Mouse (Mus musculus) lung, postnatal 10 days (tissue): Measurements from ENCODE around the gene Olfr1115.
"Not testable (repeated sequence)": the region's sequence is repeated elsewhere in the genome, so short reads cannot be mapped to it uniquely, and the experiment has no call there.

Experiments used
- DNase-seq: peaks from one replicate; pipeline ENCODE4 v3.0.0; 2021

Olfr1115 gene

DNA sequence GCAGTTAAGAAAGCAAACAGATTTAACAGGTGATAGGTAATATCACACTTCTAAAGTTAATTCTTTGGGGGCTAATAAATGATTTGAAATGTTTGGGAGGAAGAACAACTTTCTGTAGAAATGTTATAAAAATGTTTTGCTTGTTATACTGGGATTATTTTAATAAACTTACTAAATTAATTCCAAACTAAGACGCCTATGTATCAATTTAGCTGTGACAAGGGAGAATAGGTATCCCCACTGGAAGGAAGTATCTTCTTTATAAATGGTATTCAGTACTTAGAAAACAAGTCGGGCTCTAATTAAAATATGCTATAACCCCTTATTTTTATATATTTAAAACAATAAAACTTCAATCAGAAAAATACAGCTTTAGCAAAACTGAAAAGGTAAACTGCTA, at the start of gene Olfr1115:
Olfr1115 (plus strand) TSS at position 301 of the 400 bp plus-strand sequence.
- DNase-seq: no peak

DNA sequence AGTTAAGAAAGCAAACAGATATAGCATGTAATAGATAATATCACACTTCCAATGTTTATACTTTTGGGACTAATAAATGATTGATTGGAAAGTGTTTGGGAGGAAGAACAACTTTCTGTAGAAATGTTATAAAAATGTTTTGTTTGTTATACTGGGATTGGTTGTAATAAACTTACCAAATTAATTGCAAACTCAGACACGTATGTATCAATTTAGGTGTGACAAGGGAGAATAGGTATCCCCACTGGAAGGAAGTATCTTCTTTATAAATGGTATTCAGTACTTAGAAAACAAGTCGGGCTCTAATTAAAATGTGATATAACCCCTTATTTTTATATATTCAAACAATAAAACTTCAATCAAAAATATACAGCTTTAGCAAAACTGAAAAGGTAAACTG, 39.1 kb upstream of the Olfr1115 start, which contains the start of gene Olfr1113:
Olfr1113 (plus strand) TSS at position 301 of the 400 bp plus-strand sequence.
- DNase-seq: no peak

DNA sequence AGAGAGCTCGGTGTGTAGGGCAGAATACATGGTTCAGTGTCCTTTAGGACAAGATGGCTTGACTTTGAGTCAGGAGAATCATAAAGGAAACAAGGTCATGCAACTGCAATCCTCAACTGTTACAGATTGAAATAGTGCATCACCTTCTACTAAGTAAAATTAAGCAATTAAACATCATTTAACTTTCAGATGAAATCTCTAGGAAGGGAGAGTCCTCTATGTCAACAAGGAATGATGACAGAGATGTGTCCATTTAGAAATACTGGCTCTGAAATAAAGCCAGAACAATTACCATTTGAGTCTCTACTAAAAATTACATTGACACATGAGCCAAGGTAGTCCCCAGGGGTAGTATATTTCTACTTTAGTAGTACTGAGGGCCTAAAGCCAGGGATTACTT, 19.4 kb downstream of the Olfr1115 start, which contains the start of gene Olfr1116:
Olfr1116 (plus strand) TSS at position 301 of the 400 bp plus-strand sequence.
- no peak for DNase-seq

DNA sequence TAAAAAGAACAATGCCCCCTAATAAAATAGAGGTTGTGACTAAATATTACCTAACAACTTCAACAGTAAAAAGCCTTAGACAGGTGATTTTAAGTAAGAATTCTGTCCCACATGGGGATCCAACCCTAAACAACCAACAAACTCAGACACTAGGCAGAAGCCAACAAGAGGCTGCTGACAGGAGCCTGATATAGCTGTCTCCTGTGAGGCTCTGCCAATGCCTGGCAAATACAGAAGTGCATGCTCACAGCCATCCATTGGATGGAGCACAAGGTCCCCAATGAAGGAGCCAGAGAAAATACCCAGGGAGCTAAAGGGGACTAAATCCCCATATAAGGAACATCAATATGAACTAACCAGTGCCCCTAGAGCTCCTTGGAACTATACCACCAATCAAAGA, 46.2 kb downstream of the Olfr1115 start:
- DNase-seq: not testable (repeated sequence)
